23 mouse cellular contexts compared by ENCODE assay signal in the genomic region with DNA sequence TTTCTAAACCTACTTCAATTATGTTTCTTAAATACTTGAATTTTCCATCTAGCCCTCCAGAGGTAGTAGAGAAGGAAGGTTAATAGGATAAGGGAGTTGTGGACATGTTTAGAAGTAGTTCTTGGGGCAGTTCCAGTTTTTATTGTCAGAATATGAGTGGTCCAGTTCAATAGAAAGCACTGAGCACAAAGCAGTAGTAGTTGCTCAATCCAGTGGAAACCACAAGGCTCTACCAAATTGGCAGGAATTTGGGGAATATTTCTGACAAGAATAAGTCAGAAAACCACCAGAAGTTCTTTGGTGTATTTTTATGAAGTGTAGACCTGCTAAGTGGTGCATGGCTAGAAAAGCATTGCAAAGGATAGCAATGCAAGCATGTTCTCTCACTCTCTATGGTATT.
DNase-seq lines count a peak whose midpoint lies in the region; ATAC-seq and TF ChIP-seq lines count a peak whose summit lies in the region.
"Had no signal": no experiment of that assay in that cellular context is flagged by ENCODE, and none has a peak within 500 bp of the region (broad histone marks: within the 10 kb centered on the region; RNA-seq: fewer than 3 reads in every experiment).

No protein-coding gene starts in this region.

- no peak overlapping the region for H3K4me2 ChIP-seq in hindbrain, embryonic 12.5 days (replicated peaks)
- H3K4me2 ChIP-seq: embryonic facial prominence, embryonic 12.5 days; forebrain, embryonic 12.5 days had no signal

- no peaks in the 10 kb centered on the region for H3K27me3 ChIP-seq in C2C12 (ENCODE audit: control insufficient read depth, insufficient read depth, insufficient read length)
- no peaks in the 10 kb centered on the region for H3K27me3 ChIP-seq in hindbrain, embryonic 12.5 days
- H3K27me3 ChIP-seq: embryonic facial prominence, embryonic 12.5 days; forebrain, embryonic 12.5 days; Patski had no signal

- no peak overlapping the region for H3K9ac ChIP-seq in hindbrain, embryonic 12.5 days
- H3K9ac ChIP-seq: embryonic facial prominence, embryonic 12.5 days; forebrain, embryonic 12.5 days had no signal

- TF ChIP-seq CTCF in C2C12 (IDR thresholded peaks at IDR 0.05; ENCODE audit: control insufficient read depth, insufficient read depth, insufficient read length): no peak

- no peaks in the 10 kb centered on the region for H3K9me3 ChIP-seq in hindbrain, embryonic 12.5 days (replicated peaks)
- H3K9me3 ChIP-seq: embryonic facial prominence, embryonic 10.5 days; embryonic facial prominence, embryonic 12.5 days; forebrain, embryonic 10.5 days; forebrain, embryonic 12.5 days had no signal

- H3K79me3 ChIP-seq in C2C12 (ENCODE audit: low read depth): no peaks in the 10 kb centered on the region

- no peaks in the 10 kb centered on the region for H3K36me3 ChIP-seq in C2C12 (ENCODE audit: control insufficient read depth, insufficient read depth)
- H3K36me3 ChIP-seq in hindbrain, embryonic 12.5 days: no peaks in the 10 kb centered on the region
- H3K36me3 ChIP-seq: embryonic facial prominence, embryonic 10.5 days; embryonic facial prominence, embryonic 12.5 days; forebrain, embryonic 10.5 days; forebrain, embryonic 12.5 days had no signal

- ATAC-seq in hindbrain, embryonic 12.5 days (ENCODE audit: low FRiP score): no peak
- ATAC-seq: activated CD4-positive, CD25-positive, alpha-beta regulatory T cell, adult 4 months; forebrain, embryonic 14.5 days; forebrain, embryonic 16.5 days; Patski had no signal

- no peak overlapping the region for H3K4me3 ChIP-seq in C2C12 (ENCODE audit: insufficient read depth, poor library complexity, severe bottlenecking)
- H3K4me3 ChIP-seq in hindbrain, embryonic 12.5 days: no peak overlapping the region
- H3K4me3 ChIP-seq: embryonic facial prominence, embryonic 10.5 days; embryonic facial prominence, embryonic 12.5 days; forebrain, embryonic 10.5 days; forebrain, embryonic 12.5 days had no signal

- peak; percentile 5 for DNase-seq in 3134 (ENCODE audit: extremely low read depth, insufficient read length, low spot score)
- peak; percentile 42 for DNase-seq in fibroblast of lung, adult 2 months (ENCODE audit: low read depth)
- no peak for DNase-seq in adrenal gland, adult 18-20 months (ENCODE audit: low spot score in 2 of 2)
- no peak for DNase-seq in layer of hippocampus, adult 9-10 months (ENCODE audit: low spot score)
- DNase-seq: adrenal gland, adult 2 months; adrenal gland, postnatal 10 days; adrenal gland, postnatal 25 days; B cell, adult 2 months; cerebellum, adult 11 months; cerebellum, adult 18-20 months; cerebellum, adult 8-10 months; cerebellum, postnatal 10 days; cerebellum, postnatal 25 days had no signal

- H3ac ChIP-seq in C2C12 (ENCODE audit: control insufficient read depth, insufficient read length, low read depth): no peak overlapping the region

- H3K79me2 ChIP-seq in C2C12 (ENCODE audit: control insufficient read depth, insufficient read depth): no peaks in the 10 kb centered on the region

- no peaks in the 10 kb centered on the region for H3K4me1 ChIP-seq in hindbrain, embryonic 12.5 days
- H3K4me1 ChIP-seq: embryonic facial prominence, embryonic 10.5 days; embryonic facial prominence, embryonic 12.5 days; forebrain, embryonic 10.5 days; forebrain, embryonic 12.5 days had no signal

- no peak overlapping the region for H3K27ac ChIP-seq in hindbrain, embryonic 12.5 days
- H3K27ac ChIP-seq: embryonic facial prominence, embryonic 10.5 days; embryonic facial prominence, embryonic 12.5 days; forebrain, embryonic 10.5 days; forebrain, embryonic 12.5 days had no signal

TF ChIP-seq in C2C12, 6 proteins besides CTCF, POLR2A, EP300 and RAD21:
- peak; percentile 77 for TF ChIP-seq CEBPB (IDR thresholded peaks at IDR 0.05; ENCODE audit: low read depth)
- no peak for TF ChIP-seq MAX (IDR thresholded peaks at IDR 0.05)

Comparison
In these comparisons a context has a peak if more than half of its experiments do, and no peak if none do; other contexts are left out.
1. DNase-seq: peak in 3134 (single experiment) and fibroblast of lung, adult 2 months (single experiment); none in adrenal gland, adult 18-20 months (0 of 2) and layer of hippocampus, adult 9-10 months (single experiment).